Mouse (Mus musculus): ENCODE measurements around the gene Wdfy3.

Wdfy3 gene

DNA sequence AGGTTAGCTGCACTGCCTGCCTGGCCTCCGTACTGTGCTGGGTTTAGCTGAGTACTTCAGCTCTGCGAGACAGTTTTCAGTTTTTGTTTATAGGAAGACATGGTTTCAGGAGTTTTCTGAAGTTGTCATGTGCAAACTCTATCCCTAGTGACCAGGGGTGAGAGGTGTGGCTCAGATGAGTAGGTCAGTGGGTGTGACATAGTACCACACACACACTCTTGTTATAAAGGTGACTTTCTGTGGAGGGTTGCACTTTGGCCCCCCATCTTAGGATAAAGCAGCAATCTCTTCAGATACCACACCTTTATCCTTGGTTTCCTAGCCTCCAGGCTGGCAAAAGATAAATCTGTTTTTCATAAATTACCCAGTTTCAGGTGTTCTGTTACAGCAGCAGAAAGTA, 284.9 kb downstream of the Wdfy3 start:
- DNase-seq (ENCODE audit: low read depth, low spot score) = no peak

DNA sequence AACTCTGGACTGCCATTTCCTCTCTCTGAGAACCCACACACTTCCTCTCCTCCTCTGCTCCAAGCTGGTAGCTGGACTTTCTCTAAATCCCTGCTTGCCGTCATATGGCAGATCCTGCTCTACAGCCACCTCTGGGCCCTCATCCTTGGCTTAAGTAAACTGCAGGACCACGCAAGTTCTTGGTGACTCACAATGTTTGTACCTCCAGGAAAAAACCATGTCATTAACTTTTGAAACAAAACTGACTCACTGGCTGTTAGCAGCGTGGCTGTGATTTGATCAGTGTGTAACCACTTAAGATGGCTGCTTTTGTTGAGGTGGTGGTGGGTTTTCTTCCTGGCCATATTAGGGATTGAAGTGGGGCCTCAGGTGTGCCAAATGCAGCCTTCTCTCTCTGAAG, 285.4 kb downstream of the Wdfy3 start:
- no peak for DNase-seq (ENCODE audit: low read depth, low spot score)

Measured in CD4-positive, CD25-positive, alpha-beta regulatory T cell, adult 2 months (primary cell).